Mouse (Mus musculus) megakaryocyte, embryonic 14.5 days (primary cell): ENCODE measurements around the gene Tenm4. TPM values are rescaled to one million over a fixed set of nuclear protein-coding genes. Genes with fewer than 3 reads are reported as not detected.

Experiments
- H3K27me3 ChIP-seq: replicated peaks from 2 replicates; pipeline ENCODE3; 2012; ENCODE audit warnings: inconsistent platforms
- H3K36me3 ChIP-seq: replicated peaks from 2 replicates; pipeline ENCODE3; 2012; ENCODE audit warnings: low read length, inconsistent platforms, mixed read lengths
- H3K4me1 ChIP-seq: 2 replicates; pipeline ENCODE4 v1.6.1; 2012; ENCODE audit warnings: inconsistent platforms
- H3K4me3 ChIP-seq: replicated peaks from 2 replicates; pipeline ENCODE3; 2012; ENCODE audit warnings: moderate library complexity, mild to moderate bottlenecking, inconsistent platforms
- H3K9me3 ChIP-seq: 2 replicates; pipeline ENCODE4 v1.6.1; 2012; ENCODE audit warnings: inconsistent platforms
- FLI1 ChIP-seq: IDR thresholded peaks from 2 replicates; pipeline ENCODE4 v1.6.1; 2012; ENCODE audit warnings: low read length, inconsistent platforms, mixed read lengths
- GATA1 ChIP-seq: IDR thresholded peaks from 3 replicates; pipeline ENCODE4 v1.6.1; 2012; ENCODE audit warnings: mixed read lengths, low read length, inconsistent platforms, borderline replicate concordance
- polyA plus RNA-seq: library from polyadenylated mRNA; stranded (reverse); fragments of >175 nt; gene quantifications from 2 replicates; pipeline ENCODE4 v1.2.3, GENCODE M21; 2012; ENCODE audit warnings: low replicate concordance; ENCODE audit not compliant: insufficient read depth

Tenm4 gene
- polyA plus RNA-seq, 1 experiment: not detected

- TF ChIP-seq GATA1: no peak
- TF ChIP-seq FLI1: no peak
- no peaks in the 10 kb centered on the region for H3K9me3 ChIP-seq
- peak overlapping the region; percentile 50 for H3K4me3 ChIP-seq
- H3K27me3 ChIP-seq: peaks cover 64% of the 10 kb centered on the region
- H3K36me3 ChIP-seq: no peaks in the 10 kb centered on the region
- peaks cover 18% of the 10 kb centered on the region for H3K4me1 ChIP-seq
Measured at GRCm38 (mm10) chr7:96212592-96213541, 41.8 kb downstream of the Tenm4 start.

DNA sequence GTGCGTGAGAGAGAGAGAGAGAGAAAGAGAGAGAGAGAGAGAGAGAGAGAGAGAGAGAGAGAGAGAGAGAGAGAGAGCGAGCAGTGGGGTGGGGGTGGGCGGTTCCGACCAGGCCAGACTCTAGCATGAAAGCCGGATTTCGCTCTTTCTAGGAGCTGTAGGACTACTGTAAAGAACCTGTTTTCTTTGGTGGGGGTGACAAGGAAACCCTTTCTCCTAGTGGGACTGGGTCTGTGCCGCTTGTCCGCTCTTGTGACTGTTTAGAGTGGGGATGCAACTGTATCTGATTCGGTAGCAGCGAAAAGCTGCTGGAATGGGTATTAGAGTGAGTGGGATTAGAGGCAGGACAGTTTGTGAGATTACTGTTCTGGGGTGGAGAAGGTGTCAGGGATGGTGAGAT lies 42.7 kb downstream of the Tenm4 start:
- Histone ChIP-seq H3K9me3 (no peaks in the 10 kb centered on the region), H3K4me1 (peaks cover 18% of the 10 kb centered on the region), H3K4me3 (no peak overlapping the region), H3K36me3 (no peaks in the 10 kb centered on the region), H3K27me3 (peaks cover 59% of the 10 kb centered on the region)
- TF ChIP-seq GATA1 (no peak), FLI1 (no peak)

GRCm38 (mm10) chr7:96214876-96215275 lies 43.8 kb downstream of the Tenm4 start:
- Histone ChIP-seq H3K9me3 (no peaks in the 10 kb centered on the region), H3K27me3 (peaks cover 48% of the 10 kb centered on the region), H3K4me1 (peaks cover 18% of the 10 kb centered on the region), H3K36me3 (no peaks in the 10 kb centered on the region), H3K4me3 (no peak overlapping the region)
- no peak for TF ChIP-seq GATA1
- no peak for TF ChIP-seq FLI1

DNA sequence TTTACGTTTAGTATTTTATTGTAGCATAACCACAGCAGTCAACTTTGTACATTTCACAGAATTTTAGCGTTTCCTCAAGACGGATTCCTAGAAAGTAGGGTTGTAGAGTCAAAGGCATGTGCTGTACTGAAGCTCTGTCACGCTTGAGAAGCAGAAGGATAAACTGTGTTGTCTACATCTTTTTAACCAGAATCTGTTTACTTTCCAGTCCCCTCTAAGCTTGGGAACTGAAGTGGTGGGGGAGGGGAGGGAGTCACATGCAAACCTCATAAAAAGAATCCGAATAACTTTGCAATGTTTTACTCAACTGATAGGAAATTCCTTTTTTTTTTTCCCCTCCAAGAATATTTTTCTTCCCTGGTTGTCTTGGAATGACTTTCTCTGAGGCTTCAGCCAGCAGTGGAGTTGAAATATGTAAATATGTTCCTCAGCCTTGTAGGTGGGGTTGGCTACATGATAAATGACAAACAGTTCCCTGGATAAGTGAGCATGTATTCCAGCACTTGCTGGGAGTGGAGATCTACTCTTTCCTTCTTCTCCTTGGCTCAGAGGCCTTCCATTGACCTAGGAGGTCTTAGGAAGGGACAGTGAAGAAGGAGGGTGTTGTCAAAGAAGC lies 45.0 kb downstream of the Tenm4 start:
- no peak for TF ChIP-seq FLI1
- no peak for TF ChIP-seq GATA1
- Histone ChIP-seq H3K4me3 (no peak overlapping the region), H3K4me1 (peaks cover 8% of the 10 kb centered on the region), H3K27me3 (peaks cover 37% of the 10 kb centered on the region), H3K9me3 (no peaks in the 10 kb centered on the region), H3K36me3 (no peaks in the 10 kb centered on the region)

GRCm38 (mm10) chr7:96219386-96219785 lies 48.3 kb downstream of the Tenm4 start:
- Histone ChIP-seq H3K27me3 (peaks cover 4% of the 10 kb centered on the region), H3K36me3 (no peaks in the 10 kb centered on the region), H3K9me3 (no peaks in the 10 kb centered on the region), H3K4me1 (no peaks in the 10 kb centered on the region), H3K4me3 (no peak overlapping the region)
- no peak for TF ChIP-seq FLI1
- no peak for TF ChIP-seq GATA1

DNA sequence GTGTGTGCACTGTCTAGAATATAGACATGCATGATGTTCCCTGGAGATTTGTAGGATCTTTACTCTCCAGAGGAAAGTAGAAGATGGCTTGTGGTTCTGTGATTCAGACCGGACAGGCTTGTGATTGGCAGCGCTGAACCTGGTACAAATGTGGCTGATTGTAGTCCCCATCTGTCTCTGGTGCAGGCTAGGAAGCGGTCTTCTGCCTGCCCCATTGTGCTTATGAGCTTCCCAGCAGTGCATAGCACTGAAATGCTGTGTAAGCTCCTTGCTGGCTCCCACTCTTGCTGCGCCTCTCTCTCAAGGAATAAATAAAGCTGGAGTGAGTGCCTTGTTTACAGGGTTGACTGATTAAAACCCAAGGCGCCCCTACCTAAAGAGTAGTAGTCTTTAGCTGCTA lies 49.6 kb downstream of the Tenm4 start:
- Histone ChIP-seq H3K9me3 (no peaks in the 10 kb centered on the region), H3K4me3 (no peak overlapping the region), H3K36me3 (no peaks in the 10 kb centered on the region), H3K4me1 (no peaks in the 10 kb centered on the region), H3K27me3 (no peaks in the 10 kb centered on the region)
- TF ChIP-seq GATA1: no peak
- TF ChIP-seq FLI1: no peak

DNA sequence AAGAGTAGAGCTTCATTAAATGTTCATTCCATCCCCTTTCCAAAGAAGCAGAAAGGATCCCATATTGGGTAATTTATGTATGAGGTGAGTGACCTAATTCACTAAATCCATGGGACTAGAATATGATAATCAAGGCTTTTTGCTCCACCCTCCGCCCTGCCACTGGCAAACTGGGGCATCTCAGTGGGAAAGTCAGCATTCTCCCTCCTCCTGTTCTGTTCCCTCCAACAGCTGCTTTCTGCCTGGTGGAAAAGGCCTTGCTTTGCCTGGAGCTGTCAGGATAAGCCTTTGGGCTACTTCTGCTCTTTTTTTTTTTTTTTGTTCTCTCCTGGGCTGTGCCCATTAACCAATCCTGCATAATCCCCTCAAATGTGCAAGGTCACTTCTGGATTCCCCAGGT lies 51.5 kb downstream of the Tenm4 start:
- H3K4me1 ChIP-seq: no peaks in the 10 kb centered on the region
- TF ChIP-seq FLI1: no peak
- TF ChIP-seq GATA1: no peak
- H3K27me3 ChIP-seq: no peaks in the 10 kb centered on the region
- no peak overlapping the region for H3K4me3 ChIP-seq
- H3K9me3 ChIP-seq: no peaks in the 10 kb centered on the region
- no peaks in the 10 kb centered on the region for H3K36me3 ChIP-seq

DNA sequence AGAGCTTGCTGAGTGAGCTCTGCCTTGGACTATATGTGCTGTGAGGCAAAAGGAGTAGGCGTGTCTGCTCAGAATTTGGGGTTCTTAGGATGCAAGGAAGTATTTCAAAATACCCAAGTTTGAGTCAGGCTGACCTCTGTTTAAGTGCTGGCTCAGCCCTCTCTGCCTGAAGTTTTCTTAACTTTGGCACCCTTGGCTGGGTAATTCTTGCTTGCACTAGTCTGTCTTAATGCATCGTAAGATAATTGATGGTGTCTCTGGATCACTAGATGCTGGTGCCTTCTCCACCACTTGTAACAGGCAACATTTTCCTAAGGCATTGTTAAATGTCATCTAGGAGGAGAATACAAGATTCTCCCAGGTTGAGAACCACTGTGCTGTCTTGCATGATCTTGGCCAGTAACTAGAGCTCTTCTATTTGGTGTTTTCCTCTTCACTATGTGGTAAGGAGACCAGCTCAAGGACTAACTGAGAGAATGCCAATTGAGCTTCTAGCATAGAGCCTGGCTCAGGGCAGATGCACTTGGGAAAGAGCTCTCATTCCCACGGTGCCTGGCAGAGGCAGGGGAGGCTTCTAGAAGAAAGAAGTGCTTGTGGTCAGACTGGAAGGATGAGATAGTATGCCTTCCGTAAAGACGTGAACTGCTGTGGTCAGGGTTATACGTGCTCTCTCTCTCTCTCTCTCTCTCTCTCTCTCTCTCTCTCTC lies 57.7 kb downstream of the Tenm4 start:
- Histone ChIP-seq H3K4me3 (no peak overlapping the region), H3K36me3 (no peaks in the 10 kb centered on the region), H3K27me3 (no peaks in the 10 kb centered on the region), H3K9me3 (0 out of 2 replicates have a peak, but pooled peaks cover 2% of the 10 kb centered on the region), H3K4me1 (no peaks in the 10 kb centered on the region)
- TF ChIP-seq FLI1 (no peak), GATA1 (no peak)

DNA sequence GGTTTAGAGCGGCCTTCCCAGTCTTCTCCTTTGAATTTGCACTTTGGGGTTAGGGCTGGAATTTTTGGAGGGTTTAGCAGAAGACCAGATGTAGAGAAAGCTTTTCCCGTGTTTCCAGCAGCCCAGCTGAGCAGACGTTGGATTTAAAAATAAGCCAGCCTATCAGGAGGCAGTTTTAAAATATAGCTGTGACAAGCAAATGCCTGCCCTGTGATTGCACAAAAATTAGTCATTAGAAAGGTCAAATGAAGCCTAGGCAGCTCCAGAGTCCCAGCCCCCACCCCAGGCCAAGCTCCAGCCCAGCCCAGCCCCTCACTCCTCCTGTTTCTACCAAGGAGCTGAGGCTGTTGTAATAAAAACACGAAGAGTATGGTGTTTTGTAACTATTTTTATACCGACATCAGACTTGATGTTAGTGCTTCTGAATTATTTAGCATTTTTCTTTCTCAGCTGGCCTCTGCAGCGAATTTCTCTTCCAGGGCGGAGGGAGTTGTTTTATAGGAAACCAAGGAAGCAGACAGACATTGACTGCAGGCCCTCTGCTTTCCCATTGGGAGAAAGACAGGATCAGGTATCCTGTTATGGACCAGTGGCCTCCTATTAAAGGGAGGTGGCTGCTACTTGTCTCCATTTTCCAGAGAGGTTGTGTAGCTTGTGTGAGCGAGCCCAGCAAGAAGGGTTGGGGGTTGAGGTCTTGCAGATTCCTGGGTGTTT lies 59.1 kb downstream of the Tenm4 start:
- no peaks in the 10 kb centered on the region for H3K27me3 ChIP-seq
- no peak for TF ChIP-seq GATA1
- TF ChIP-seq FLI1: no peak

More for the DNA sequence above, 59.1 kb downstream of the Tenm4 start:
- Histone ChIP-seq H3K36me3 (no peaks in the 10 kb centered on the region), H3K9me3 (0 out of 2 replicates have a peak, but pooled peaks cover 2% of the 10 kb centered on the region), H3K4me1 (no peaks in the 10 kb centered on the region), H3K4me3 (no peak overlapping the region)
